Mouse (Mus musculus): ENCODE measurements around the gene Cspg5.

DNA sequence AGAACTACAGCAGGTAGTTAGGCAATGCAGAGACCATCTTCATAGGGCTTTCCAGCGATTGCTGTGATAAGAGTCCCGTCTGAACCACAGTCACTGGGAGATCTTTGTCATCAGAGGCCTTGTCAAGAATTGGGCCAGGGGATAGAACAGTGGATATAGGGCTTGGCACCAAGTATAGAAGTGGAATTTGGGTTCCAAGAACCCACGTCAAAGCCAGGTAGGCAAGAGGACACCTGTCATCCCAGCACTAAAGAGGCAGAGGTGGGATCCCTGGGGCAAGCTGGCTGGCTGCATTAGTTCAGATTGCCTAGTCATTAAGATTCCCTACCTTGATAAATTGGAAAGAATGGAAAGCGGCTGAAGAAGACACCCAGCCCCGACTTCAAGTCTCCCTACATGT lies 62.8 kb downstream of the Cspg5 start:
- TF ChIP-seq CTCF (conservative IDR thresholded peaks at IDR 0.05; ENCODE audit: insufficient read depth, insufficient read length, low read depth, low read length) (no peak), POLR2A (IDR thresholded peaks at IDR 0.05; ENCODE audit: low read depth, low read length) (no peak)

Data from kidney, adult 2 months (tissue).